Mouse (Mus musculus): ENCODE data around the gene Reps2. TPM values are rescaled to one million over a fixed set of nuclear protein-coding genes. Genes with fewer than 3 reads are reported as not detected.

Reps2 gene
- 0.90 and 1.1 TPM in 2 replicates for polyA plus RNA-seq (2015; fragmentation: Nextera tagmentation; extraction: Ambion mirVana)

- Histone ChIP-seq H3K4me1 (ENCODE audit: insufficient read depth) (no peaks in the 10 kb centered on the region), H3K4me2 (ENCODE audit: low read depth, low read length) (peak within 1 kb of the TSS; percentile 79), H3K27ac (ENCODE audit: low read depth) (peak within 1 kb of the TSS; percentile 2; the same call in 1 of the 2 replicates), H3K4me3 (ENCODE audit: low read depth, low read length) (peak within 1 kb of the TSS; percentile 66), H3K27me3 (ENCODE audit: insufficient read depth, low read length) (0 out of 2 replicates have a peak, but pooled peaks cover 4% of the 10 kb centered on the region), H3K9me3 (ENCODE audit: low read length) (no peaks in the 10 kb centered on the region), H3K36me3 (replicated peaks; ENCODE audit: insufficient read depth, low read length) (no peaks in the 10 kb centered on the region), H3K9ac (replicated peaks) (peak within 1 kb of the TSS; percentile 63)
- TF ChIP-seq EP300 (IDR thresholded peaks at IDR 0.05; ENCODE audit: low read depth): no peak
- no peak for TF ChIP-seq CTCF (IDR thresholded peaks at IDR 0.05; ENCODE audit: low read depth)
- WGBS (ENCODE audit: insufficient replicate concordance): 23% methylated on average over 30 of the region's 61 CpGs
- ATAC-seq (peak; percentile 93), DNase-seq (peak; percentile 87)
Observed at GRCm38 (mm10) chrX:162643091-162643788, at the start of gene Reps2. Reps2 (minus strand) TSS chrX:162643649.

GRCm38 (mm10) chrX:162691272-162691671, 47.8 kb upstream of the Reps2 start:
- ATAC-seq (no peak), DNase-seq (no peak)
- no peaks in the 10 kb centered on the region for H3K36me3 ChIP-seq (replicated peaks; ENCODE audit: insufficient read depth, low read length)
- H3K27me3 ChIP-seq (ENCODE audit: insufficient read depth, low read length): no peaks in the 10 kb centered on the region
- TF ChIP-seq EP300 (IDR thresholded peaks at IDR 0.05; ENCODE audit: low read depth): no peak
- no peak for TF ChIP-seq CTCF (IDR thresholded peaks at IDR 0.05; ENCODE audit: low read depth)
- no peaks in the 10 kb centered on the region for H3K4me1 ChIP-seq (ENCODE audit: insufficient read depth)
- H3K27ac ChIP-seq (ENCODE audit: low read depth): no peak overlapping the region
- H3K9me3 ChIP-seq (ENCODE audit: low read length): no peaks in the 10 kb centered on the region
- H3K4me3 ChIP-seq (ENCODE audit: low read depth, low read length): no peak overlapping the region
- WGBS (ENCODE audit: insufficient replicate concordance): 23% methylated on average over 2 of the region's 2 CpGs
- no peak overlapping the region for H3K9ac ChIP-seq (replicated peaks)
- H3K4me2 ChIP-seq (ENCODE audit: low read depth, low read length): no peak overlapping the region

- Histone ChIP-seq H3K4me1 (ENCODE audit: insufficient read depth) (no peaks in the 10 kb centered on the region), H3K4me2 (ENCODE audit: low read depth, low read length) (no peak overlapping the region), H3K36me3 (replicated peaks; ENCODE audit: insufficient read depth, low read length) (no peaks in the 10 kb centered on the region), H3K4me3 (ENCODE audit: low read depth, low read length) (no peak overlapping the region), H3K27me3 (ENCODE audit: insufficient read depth, low read length) (no peaks in the 10 kb centered on the region), H3K27ac (ENCODE audit: low read depth) (no peak overlapping the region), H3K9me3 (ENCODE audit: low read length) (no peaks in the 10 kb centered on the region), H3K9ac (replicated peaks) (no peak overlapping the region)
- no peak for ATAC-seq
- no peak for DNase-seq
- TF ChIP-seq CTCF (IDR thresholded peaks at IDR 0.05; ENCODE audit: low read depth) (no peak), EP300 (IDR thresholded peaks at IDR 0.05; ENCODE audit: low read depth) (no peak)
- 79% methylated on average over 1 of the region's 1 CpGs for WGBS (ENCODE audit: insufficient replicate concordance)
Observed at GRCm38 (mm10) chrX:162685394-162685793, 41.9 kb upstream of the Reps2 start.

- H3K4me2 ChIP-seq (ENCODE audit: low read depth, low read length): no peak overlapping the region
Observed at GRCm38 (mm10) chrX:162679506-162679905, 36.1 kb upstream of the Reps2 start.

GRCm38 (mm10) chrX:162678820-162679219, 35.4 kb upstream of the Reps2 start:
- Histone ChIP-seq H3K27me3 (ENCODE audit: insufficient read depth, low read length) (no peaks in the 10 kb centered on the region), H3K36me3 (replicated peaks; ENCODE audit: insufficient read depth, low read length) (no peaks in the 10 kb centered on the region), H3K4me3 (ENCODE audit: low read depth, low read length) (no peak overlapping the region), H3K9ac (replicated peaks) (no peak overlapping the region), H3K4me1 (ENCODE audit: insufficient read depth) (no peaks in the 10 kb centered on the region), H3K9me3 (ENCODE audit: low read length) (no peaks in the 10 kb centered on the region), H3K4me2 (ENCODE audit: low read depth, low read length) (no peak overlapping the region), H3K27ac (ENCODE audit: low read depth) (peak overlapping the region; percentile 62)
- ATAC-seq (peak; percentile 92), DNase-seq (no peak)
- TF ChIP-seq CTCF (IDR thresholded peaks at IDR 0.05; ENCODE audit: low read depth) (no peak), EP300 (IDR thresholded peaks at IDR 0.05; ENCODE audit: low read depth) (peak; percentile 79)
- whole genome bisulfite sequencing (ENCODE audit: insufficient replicate concordance): 55% methylated on average over 2 of the region's 2 CpGs

More at GRCm38 (mm10) chrX:162679506-162679905, 36.1 kb upstream of the Reps2 start:
- no peak overlapping the region for H3K9ac ChIP-seq (replicated peaks)
- 0 out of 2 replicates have a peak overlapping the region, but pooled peaks have one; percentile 62 for H3K27ac ChIP-seq (ENCODE audit: low read depth)
- no peaks in the 10 kb centered on the region for H3K36me3 ChIP-seq (replicated peaks; ENCODE audit: insufficient read depth, low read length)
- ATAC-seq (peak; percentile 83), DNase-seq (peak; percentile 15)
- 43% methylated on average over 2 of the region's 2 CpGs for WGBS (ENCODE audit: insufficient replicate concordance)
- no peaks in the 10 kb centered on the region for H3K9me3 ChIP-seq (ENCODE audit: low read length)
- no peaks in the 10 kb centered on the region for H3K4me1 ChIP-seq (ENCODE audit: insufficient read depth)
- no peaks in the 10 kb centered on the region for H3K27me3 ChIP-seq (ENCODE audit: insufficient read depth, low read length)
- H3K4me3 ChIP-seq (ENCODE audit: low read depth, low read length): no peak overlapping the region
- peak; percentile 68 for TF ChIP-seq EP300 (IDR thresholded peaks at IDR 0.05; ENCODE audit: low read depth)
- TF ChIP-seq CTCF (IDR thresholded peaks at IDR 0.05; ENCODE audit: low read depth): no peak

- H3K27ac ChIP-seq (ENCODE audit: low read depth): no peak overlapping the region
- H3K4me2 ChIP-seq (ENCODE audit: low read depth, low read length): no peak overlapping the region
- no peaks in the 10 kb centered on the region for H3K9me3 ChIP-seq (ENCODE audit: low read length)
- H3K36me3 ChIP-seq (replicated peaks; ENCODE audit: insufficient read depth, low read length): no peaks in the 10 kb centered on the region
- no peaks in the 10 kb centered on the region for H3K27me3 ChIP-seq (ENCODE audit: insufficient read depth, low read length)
- no peak overlapping the region for H3K4me3 ChIP-seq (ENCODE audit: low read depth, low read length)
- H3K4me1 ChIP-seq (ENCODE audit: insufficient read depth): no peaks in the 10 kb centered on the region
- ATAC-seq: no peak
- TF ChIP-seq CTCF (IDR thresholded peaks at IDR 0.05; ENCODE audit: low read depth) (no peak), EP300 (IDR thresholded peaks at IDR 0.05; ENCODE audit: low read depth) (no peak)
- DNase-seq: no peak
- 74% methylated on average over 2 of the region's 2 CpGs for WGBS (ENCODE audit: insufficient replicate concordance)
- H3K9ac ChIP-seq (replicated peaks): no peak overlapping the region
Observed at GRCm38 (mm10) chrX:162666166-162666565, 22.7 kb upstream of the Reps2 start.
